Mouse (Mus musculus) stomach, embryonic 14.5 days (tissue): ENCODE results near the gene Mnx1. TPM values are rescaled to one million over a fixed set of nuclear protein-coding genes. Genes with fewer than 3 reads are reported as not detected.

Experiments
- ATAC-seq: fragments of 200-750 bp; cut with Nextera tagmentation; 2 replicates; pipeline ENCODE4 v1.8.0; 2017; ENCODE audit warnings: low read depth, moderate TSS enrichment; ENCODE audit not compliant: insufficient number of reproducible peaks, insufficient read depth, low FRiP score
- H3K27ac ChIP-seq: fragments of 300-500 bp; sonication (generic); 2 replicates; pipeline ENCODE4 v1.5.1; 2014; ENCODE audit warnings: mild to moderate bottlenecking, low read length, moderate library complexity, mixed read lengths
- H3K27me3 ChIP-seq: fragments of 300-500 bp; sonication (generic); 2 replicates; pipeline ENCODE4 v1.6.1; 2014; ENCODE audit warnings: low read length, control low read depth, mixed read lengths; ENCODE audit not compliant: control insufficient read depth, insufficient read depth
- H3K36me3 ChIP-seq: fragments of 300-500 bp; sonication (generic); 2 replicates; pipeline ENCODE4 v1.6.1; 2014; ENCODE audit warnings: mild to moderate bottlenecking, control low read depth, low read length, moderate library complexity, mixed read lengths; ENCODE audit not compliant: control insufficient read depth, insufficient read depth
- H3K4me1 ChIP-seq: fragments of 300-500 bp; sonication (generic); 2 replicates; pipeline ENCODE4 v1.6.1; 2014; ENCODE audit warnings: low read length, control low read depth, mixed read lengths; ENCODE audit not compliant: control insufficient read depth, insufficient read depth
- H3K4me2 ChIP-seq: fragments of 300-500 bp; sonication (generic); replicated peaks from 2 replicates; pipeline ENCODE4 v1.6.1; 2014; ENCODE audit warnings: low read depth, low read length, control low read depth
- H3K4me3 ChIP-seq: fragments of 300-500 bp; sonication (generic); 2 replicates; pipeline ENCODE4 v1.5.1; 2014; ENCODE audit warnings: low read depth, low read length, control low read depth
- H3K9ac ChIP-seq: fragments of 300-500 bp; sonication (generic); replicated peaks from 2 replicates; pipeline ENCODE4 v1.6.1; 2014; ENCODE audit warnings: low read depth, mild to moderate bottlenecking, control low read depth, low read length, moderate library complexity, mixed read lengths
- H3K9me3 ChIP-seq: fragments of 300-500 bp; sonication (generic); 2 replicates; pipeline ENCODE4 v1.6.1; 2016; ENCODE audit warnings: low read depth, low read length, control low read depth; ENCODE audit not compliant: control insufficient read depth
- WGBS: fragments of 180-500 bp; shearing (Covaris S2); extraction: QIAGEN DNeasy Blood & Tissue Kit; methylation state at CpG from one replicate; pipeline ENCODE4 v1.1.7; 2014; 5-methylcytosine and 5-hydroxymethylcytosine counted together
- polyA plus RNA-seq: library from polyadenylated mRNA; unstranded; fragments of >200 nt; fragmentation: Nextera tagmentation; extraction: Ambion mirVana; gene quantifications from 2 replicates; pipeline ENCODE4 v1.2.1, GENCODE M21; 2014

The Mnx1 gene
- polyA plus RNA-seq, 1 experiment from 2014 or later: 3.0 TPM

GRCm38 (mm10) chr5:29471855-29472665 lies 6.2 kb downstream of the Mnx1 start:
- no peak for ATAC-seq
- 3% methylated on average over 22 of the region's 22 CpGs for WGBS
- Histone ChIP-seq H3K4me3 (peak overlapping the region; percentile 3), H3K27ac (peak overlapping the region; percentile 27; the same call in 1 of the 2 replicates), H3K9ac (no peak overlapping the region), H3K9me3 (no peaks in the 10 kb centered on the region), H3K36me3 (no peaks in the 10 kb centered on the region), H3K27me3 (peaks cover 51% of the 10 kb centered on the region), H3K4me1 (0 out of 2 replicates have a peak, but pooled peaks cover 3% of the 10 kb centered on the region), H3K4me2 (peak overlapping the region; percentile 25)

- Histone ChIP-seq H3K4me2 (no peak overlapping the region), H3K4me3 (no peak overlapping the region), H3K27me3 (peaks cover 46% of the 10 kb centered on the region), H3K9me3 (no peaks in the 10 kb centered on the region), H3K4me1 (0 out of 2 replicates have a peak, but pooled peaks cover 3% of the 10 kb centered on the region), H3K9ac (no peak overlapping the region), H3K27ac (no peak overlapping the region), H3K36me3 (no peaks in the 10 kb centered on the region)
- no peak for ATAC-seq
- 13% methylated on average over 11 of the region's 11 CpGs for WGBS
These were observed 6.9 kb downstream of the Mnx1 start for GRCm38 (mm10) chr5:29471396-29471795.

GRCm38 (mm10) chr5:29470851-29471394 lies 7.3 kb downstream of the Mnx1 start:
- Histone ChIP-seq H3K36me3 (no peaks in the 10 kb centered on the region), H3K4me1 (0 out of 2 replicates have a peak, but pooled peaks cover 3% of the 10 kb centered on the region), H3K27me3 (peaks cover 42% of the 10 kb centered on the region), H3K4me3 (no peak overlapping the region), H3K27ac (no peak overlapping the region), H3K9ac (no peak overlapping the region), H3K9me3 (no peaks in the 10 kb centered on the region), H3K4me2 (no peak overlapping the region)
- WGBS: 12% methylated on average over 20 of the region's 20 CpGs
- ATAC-seq: no peak

- Histone ChIP-seq H3K4me3 (no peak overlapping the region), H3K36me3 (no peaks in the 10 kb centered on the region), H3K27me3 (peaks cover 38% of the 10 kb centered on the region), H3K4me1 (0 out of 2 replicates have a peak, but pooled peaks cover 3% of the 10 kb centered on the region), H3K9ac (no peak overlapping the region), H3K4me2 (no peak overlapping the region), H3K9me3 (no peaks in the 10 kb centered on the region), H3K27ac (no peak overlapping the region)
- 18% methylated on average over 5 of the region's 5 CpGs for WGBS
- ATAC-seq: no peak
These were observed 8.0 kb downstream of the Mnx1 start for GRCm38 (mm10) chr5:29470271-29470670.

GRCm38 (mm10) chr5:29469501-29469900 lies 8.8 kb downstream of the Mnx1 start:
- Histone ChIP-seq H3K4me2 (no peak overlapping the region), H3K36me3 (no peaks in the 10 kb centered on the region), H3K27ac (no peak overlapping the region), H3K4me1 (0 out of 2 replicates have a peak, but pooled peaks cover 3% of the 10 kb centered on the region), H3K9me3 (no peaks in the 10 kb centered on the region), H3K4me3 (no peak overlapping the region), H3K9ac (no peak overlapping the region), H3K27me3 (peaks cover 30% of the 10 kb centered on the region)
- no peak for ATAC-seq
- WGBS: 11% methylated on average over 4 of the region's 4 CpGs

DNA sequence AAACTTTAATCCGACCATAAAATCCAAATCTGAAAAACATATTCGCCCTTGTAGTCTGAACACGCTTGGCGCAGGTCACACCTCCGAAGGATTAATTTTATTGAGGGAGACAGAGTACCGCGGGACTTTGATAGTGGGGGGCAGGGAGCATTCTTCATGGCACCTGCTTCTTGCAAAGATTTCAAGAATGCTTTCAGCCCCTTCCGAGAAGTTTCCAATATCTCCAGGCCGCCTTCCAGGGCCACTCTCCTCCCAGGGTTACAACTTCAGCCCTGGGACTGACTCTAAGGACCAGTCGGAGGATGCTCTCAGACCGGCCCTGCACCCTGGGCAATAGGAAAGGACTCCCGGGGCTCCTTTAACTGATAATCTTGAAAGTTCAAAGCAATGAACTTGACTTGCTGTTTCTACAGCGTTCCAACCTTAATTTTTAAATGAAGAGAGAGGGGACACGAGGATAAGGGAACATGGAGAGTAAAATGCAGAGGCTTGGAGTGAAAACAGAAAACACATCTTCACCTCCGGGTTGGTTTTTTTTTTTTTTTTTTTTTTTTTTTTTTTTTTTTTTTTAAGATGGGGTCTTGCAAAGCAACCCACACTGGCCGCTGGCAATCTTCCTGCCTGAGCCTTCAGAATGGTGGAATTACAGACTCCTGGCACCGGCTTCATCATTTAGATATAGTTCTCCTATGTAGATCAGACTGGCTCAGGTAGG lies 9.8 kb downstream of the Mnx1 start:
- H3K9ac ChIP-seq: no peak overlapping the region
- WGBS: 3% methylated on average over 17 of the region's 17 CpGs
- peaks cover 25% of the 10 kb centered on the region for H3K27me3 ChIP-seq
- H3K4me3 ChIP-seq: peak overlapping the region; percentile 32
- no peak for ATAC-seq
- H3K27ac ChIP-seq: peak overlapping the region; percentile 82
- no peaks in the 10 kb centered on the region for H3K9me3 ChIP-seq
- H3K4me1 ChIP-seq: 0 out of 2 replicates have a peak, but pooled peaks cover 3% of the 10 kb centered on the region
- peak overlapping the region; percentile 49 for H3K4me2 ChIP-seq
- H3K36me3 ChIP-seq: no peaks in the 10 kb centered on the region

- WGBS: 4% methylated on average over 67 of the region's 67 CpGs
- H3K27me3 ChIP-seq: peaks cover 24% of the 10 kb centered on the region
These were observed 10.6 kb downstream of the Mnx1 start for GRCm38 (mm10) chr5:29467489-29468350.

More at GRCm38 (mm10) chr5:29467489-29468350, 10.6 kb downstream of the Mnx1 start:
- H3K9ac ChIP-seq: no peak overlapping the region
- H3K4me1 ChIP-seq: 0 out of 2 replicates have a peak, but pooled peaks cover 3% of the 10 kb centered on the region
- ATAC-seq: peak; percentile 92
- peak overlapping the region; percentile 32 for H3K4me3 ChIP-seq
- H3K4me2 ChIP-seq: peak overlapping the region; percentile 49
- H3K36me3 ChIP-seq: no peaks in the 10 kb centered on the region
- H3K27ac ChIP-seq: peak overlapping the region; percentile 82
- no peaks in the 10 kb centered on the region for H3K9me3 ChIP-seq
